Mouse (Mus musculus): ENCODE data around the gene Rsg1.

DNA sequence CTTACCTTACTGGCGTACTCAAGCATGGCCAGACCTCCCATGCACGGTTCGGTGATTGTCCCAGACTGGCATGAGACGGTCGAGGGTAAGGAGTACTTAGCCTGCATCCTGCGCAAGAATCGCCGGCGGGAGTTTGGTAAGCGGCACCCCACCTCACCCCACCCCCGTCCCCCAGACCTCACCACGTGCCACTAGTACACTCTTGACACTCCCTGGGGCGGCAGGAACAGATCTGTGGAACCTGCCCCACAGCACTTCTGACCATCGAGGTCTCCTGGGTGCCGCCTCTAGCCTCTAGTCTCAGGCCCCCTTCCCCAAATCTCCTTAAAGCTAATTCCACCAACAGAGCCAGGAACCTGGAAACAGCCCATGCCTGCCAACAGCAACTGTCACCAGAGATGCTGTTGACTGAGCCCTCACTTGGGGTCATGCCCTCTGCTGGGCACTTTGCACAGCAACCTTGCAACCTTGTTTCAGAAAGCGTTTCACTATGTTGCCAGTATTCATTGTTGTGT, 638 bp downstream of the Rsg1 start:
- TF ChIP-seq CTCF (IDR thresholded peaks at IDR 0.05) (peak; percentile 52), POLR2A (IDR thresholded peaks at IDR 0.05; ENCODE audit: insufficient read depth, low read depth, low read length) (no peak), EP300 (IDR thresholded peaks at IDR 0.05; ENCODE audit: insufficient read depth, low read depth, low read length) (no peak)

Data from heart, adult 2 months (tissue).